Mouse (Mus musculus): Measurements from ENCODE around the gene Bnip1.

DNA sequence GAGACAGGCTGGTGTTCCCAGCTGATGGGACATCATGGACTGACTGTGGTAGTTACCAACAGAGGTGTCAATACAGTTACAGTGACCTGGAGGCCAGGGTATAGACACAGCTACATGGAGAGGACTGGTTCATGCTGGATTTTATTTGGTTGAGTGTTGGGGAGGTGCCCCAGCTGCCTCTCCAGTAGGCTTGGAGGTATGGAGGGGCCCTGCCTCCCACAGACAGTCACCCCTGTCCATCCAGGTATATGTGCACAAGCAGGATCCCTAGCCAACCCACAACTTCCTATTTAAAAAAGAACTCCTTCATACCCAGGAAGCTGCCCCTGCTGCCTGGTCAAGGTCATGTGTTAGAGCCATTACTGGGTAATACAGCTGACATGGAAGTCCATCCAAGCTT is 36.9 kb downstream of the Bnip1 start:
- no peak for TF ChIP-seq CTCF (IDR thresholded peaks at IDR 0.05; ENCODE audit: extremely low read depth, insufficient read depth, insufficient read length, insufficient replicate concordance)
- no peak for TF ChIP-seq POLR2A (IDR thresholded peaks at IDR 0.05; ENCODE audit: low read depth, low read length)

All from spleen, adult 2 months (tissue).